10 mouse cellular contexts compared by ENCODE assay signal in the genomic region with DNA sequence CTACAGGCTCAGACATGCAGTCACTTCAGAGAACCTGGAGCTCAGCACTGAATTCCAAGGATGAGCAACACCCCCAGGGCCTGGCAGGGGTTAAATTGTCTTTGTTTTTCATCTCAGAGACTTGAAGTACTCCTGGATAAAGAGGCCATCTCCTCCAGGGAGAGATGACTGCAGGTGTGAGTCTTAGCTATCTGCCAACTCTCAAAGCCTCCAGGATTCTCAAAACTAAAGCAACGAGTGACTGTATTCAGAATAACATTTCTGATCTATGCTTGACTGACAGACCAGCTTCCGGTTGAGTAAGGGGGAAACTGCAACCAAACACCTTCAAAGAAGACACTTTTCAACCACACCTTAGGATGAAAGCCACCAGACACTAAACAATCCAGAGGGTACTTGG. TPM values are rescaled to one million over a fixed set of nuclear protein-coding genes. Genes with fewer than 3 reads are reported as not detected.
DNase-seq lines count a peak whose midpoint lies in the region; ATAC-seq and TF ChIP-seq lines count a peak whose summit lies in the region.
"Had no signal": no experiment of that assay in that cellular context is flagged by ENCODE, and none has a peak within 500 bp of the region (broad histone marks: within the 10 kb centered on the region; RNA-seq: fewer than 3 reads in every experiment).

No protein-coding gene starts in this region.

- no peak overlapping the region for H3K9ac ChIP-seq in kidney, embryonic 15.5 days
- no peak overlapping the region for H3K9ac ChIP-seq in forebrain, embryonic 13.5 days
- H3K9ac ChIP-seq in midbrain, postnatal 0 days (replicated peaks; ENCODE audit: low read length, poor library complexity, severe bottlenecking) = no peak overlapping the region

- H3K4me2 ChIP-seq in kidney, embryonic 15.5 days = peak overlapping the region; percentile 99; the same call in 1 of the 2 replicates
- H3K4me2 ChIP-seq in forebrain, embryonic 13.5 days = peak overlapping the region; percentile 86
- peak overlapping the region; percentile 79; the same call in 1 of the 2 replicates for H3K4me2 ChIP-seq in midbrain, postnatal 0 days (ENCODE audit: low read depth, low read length, poor library complexity, severe bottlenecking)

- 0 out of 2 replicates have a peak, but pooled peaks cover 2% of the 10 kb centered on the region for H3K27me3 ChIP-seq in kidney, embryonic 15.5 days
- H3K27me3 ChIP-seq in forebrain, embryonic 13.5 days = no peaks in the 10 kb centered on the region
- no peaks in the 10 kb centered on the region for H3K27me3 ChIP-seq in midbrain, postnatal 0 days (ENCODE audit: insufficient read depth, low read length)

- H3K36me3 ChIP-seq in kidney, embryonic 15.5 days = no peaks in the 10 kb centered on the region
- no peaks in the 10 kb centered on the region for H3K36me3 ChIP-seq in forebrain, embryonic 13.5 days (ENCODE audit: poor library complexity, severe bottlenecking)
- H3K36me3 ChIP-seq in midbrain, postnatal 0 days (ENCODE audit: insufficient read depth, low read length) = no peaks in the 10 kb centered on the region

- intact Hi-C loops in left cerebral cortex, postnatal 25 days (cut with DNase I) = loop anchor here (5.0 to 10.0 kb wide), 2 partner anchors 122 to 510 kb away; a partner anchor contains a TSS

- 29% methylated on average over 2 of the region's 2 CpGs for WGBS in kidney, embryonic 15.5 days
- WGBS in forebrain, embryonic 13.5 days = 60% methylated on average over 2 of the region's 2 CpGs
- WGBS in midbrain, postnatal 0 days = 40% methylated on average over 2 of the region's 2 CpGs

- H3K27ac ChIP-seq in kidney, embryonic 15.5 days = no peak overlapping the region
- no peak overlapping the region for H3K27ac ChIP-seq in forebrain, embryonic 13.5 days
- no peak overlapping the region for H3K27ac ChIP-seq in midbrain, postnatal 0 days (ENCODE audit: low read depth, low read length)

- no peaks in the 10 kb centered on the region for H3K9me3 ChIP-seq in kidney, embryonic 15.5 days (replicated peaks)
- no peaks in the 10 kb centered on the region for H3K9me3 ChIP-seq in forebrain, embryonic 13.5 days (replicated peaks)
- H3K9me3 ChIP-seq in midbrain, postnatal 0 days (ENCODE audit: low read length) = no peaks in the 10 kb centered on the region

- H3K4me3 ChIP-seq in kidney, embryonic 15.5 days (replicated peaks) = no peak overlapping the region
- H3K4me3 ChIP-seq in forebrain, embryonic 13.5 days = no peak overlapping the region
- no peak overlapping the region for H3K4me3 ChIP-seq in midbrain, postnatal 0 days (ENCODE audit: low read depth, low read length)
- H3K4me3 ChIP-seq: myocyte had no signal

- TF ChIP-seq CTCF in midbrain, postnatal 0 days (IDR thresholded peaks at IDR 0.05) = no peak

- peaks cover 51% of the 10 kb centered on the region for H3K4me1 ChIP-seq in kidney, embryonic 15.5 days
- peaks cover 30% of the 10 kb centered on the region for H3K4me1 ChIP-seq in forebrain, embryonic 13.5 days
- H3K4me1 ChIP-seq in midbrain, postnatal 0 days (ENCODE audit: insufficient read depth, low read length) = 0 out of 2 replicates have a peak, but pooled peaks cover 12% of the 10 kb centered on the region

- no peak for ATAC-seq in kidney, embryonic 15.5 days (replicated peaks; ENCODE audit: low FRiP score)
- ATAC-seq in CD4-positive, CD25-positive, alpha-beta regulatory T cell, adult 4 months = peak; percentile 37
- no peak for ATAC-seq in forebrain, embryonic 13.5 days
- no peak for ATAC-seq in midbrain, postnatal 0 days (ENCODE audit: low FRiP score)

- no peak for DNase-seq in kidney, adult 8-10 months
- DNase-seq in midbrain, postnatal 0 days (ENCODE audit: low spot score) = no peak
- DNase-seq in left cerebral cortex, postnatal 25 days (ENCODE audit: low spot score in 2 of 2) = no peak
- DNase-seq in left cerebral cortex, adult 18-20 months (ENCODE audit: low spot score in 2 of 2) = no peak
- no peak for DNase-seq in adipocyte (ENCODE audit: low spot score)
- DNase-seq: heart, postnatal 10 days had no signal

RNA-seq across cellular contexts. Expression of a gene that starts 1.9 kb away (rescaled TPM):
- 22.8 and 24.2 TPM in 2 replicates for polyA plus RNA-seq in kidney, embryonic 15.5 days (2015; fragmentation: Nextera tagmentation; extraction: Ambion mirVana)
- 100 to 1,000 TPM in 1 of 2 experiments, 10 to 100 TPM in 1; 86.2 to 109 TPM for polyA plus RNA-seq in CD4-positive, CD25-positive, alpha-beta regulatory T cell, adult 4 months (2017; shearing (Covaris generic))
- 17.1 and 23.7 TPM in 2 replicates for polyA plus RNA-seq in forebrain, embryonic 13.5 days (2015; fragmentation: Nextera tagmentation; extraction: Ambion mirVana)
- total RNA-seq in midbrain, postnatal 0 days (2014; rRNA removed) = 58.3 and 67.8 TPM in 2 replicates
- polyA plus RNA-seq in midbrain, postnatal 0 days (2015; fragmentation: Nextera tagmentation; extraction: Ambion mirVana) = 16.2 and 17.2 TPM in 2 replicates
- total RNA-seq in left cerebral cortex, postnatal 25 days (2021) = 10 to 100 TPM; 26.5 to 28.9 TPM
- total RNA-seq in left cerebral cortex, adult 18-20 months (2021) = 10 to 100 TPM; 20.3 TPM

RNA-seq across cellular contexts. Expression of a gene that starts 41.7 kb away (rescaled TPM):
- polyA plus RNA-seq in kidney, embryonic 15.5 days (2015; fragmentation: Nextera tagmentation; extraction: Ambion mirVana) = 13.2 and 14.3 TPM in 2 replicates
- polyA plus RNA-seq in CD4-positive, CD25-positive, alpha-beta regulatory T cell, adult 4 months (2017; shearing (Covaris generic)) = 1 to 10 TPM; 1.5 to 2.0 TPM
- polyA plus RNA-seq in forebrain, embryonic 13.5 days (2015; fragmentation: Nextera tagmentation; extraction: Ambion mirVana) = 15.3 and 21.0 TPM in 2 replicates
- 104 and 121 TPM in 2 replicates for total RNA-seq in midbrain, postnatal 0 days (2014; rRNA removed)
- polyA plus RNA-seq in midbrain, postnatal 0 days (2015; fragmentation: Nextera tagmentation; extraction: Ambion mirVana) = 55.2 and 59.1 TPM in 2 replicates
- total RNA-seq in left cerebral cortex, postnatal 25 days (2021) = 100 to 1,000 TPM; 158 to 161 TPM
- 100 to 1,000 TPM; 170 to 186 TPM for total RNA-seq in left cerebral cortex, adult 18-20 months (2021)
